Mouse (Mus musculus) CH12F3 (cell line): Measurements from ENCODE around the gene Hhat.

Source experiments
- in situ Hi-C: fragments of 300-500 bp; cut with MboI; formaldehyde crosslinking; loops from 2 replicates; pipeline ENCODE4 v1.14.3; 2020; ENCODE audit warnings: low sequenced_read_pairs

Hhat gene

GRCm38 (mm10) chr1:192582921-192583320, 188.1 kb downstream of the Hhat start:
- in situ Hi-C loops, result no loop called here

GRCm38 (mm10) chr1:192564691-192565090, 206.3 kb downstream of the Hhat start:
- in situ Hi-C loops, result no loop called here

GRCm38 (mm10) chr1:192559341-192559740, 211.7 kb downstream of the Hhat start:
- in situ Hi-C loops, result no loop called here

GRCm38 (mm10) chr1:192557978-192558594, 212.9 kb downstream of the Hhat start:
- in situ Hi-C loops, result no loop called here

GRCm38 (mm10) chr1:192555516-192555915, 215.5 kb downstream of the Hhat start:
- in situ Hi-C loops, result no loop called here

GRCm38 (mm10) chr1:192550561-192550960, 220.5 kb downstream of the Hhat start:
- in situ Hi-C loops, result no loop called here

GRCm38 (mm10) chr1:192546843-192547242, 224.2 kb downstream of the Hhat start:
- in situ Hi-C loops, result no loop called here

- in situ Hi-C loops, result no loop called here
Measured at GRCm38 (mm10) chr1:192544901-192545300, 226.1 kb downstream of the Hhat start.

GRCm38 (mm10) chr1:192544091-192544490, 226.9 kb downstream of the Hhat start:
- in situ Hi-C loops, result no loop called here

- in situ Hi-C loops, result no loop called here
Measured at GRCm38 (mm10) chr1:192543686-192544085, 227.3 kb downstream of the Hhat start.

GRCm38 (mm10) chr1:192542093-192542492, 228.9 kb downstream of the Hhat start:
- in situ Hi-C loops, result no loop called here

- in situ Hi-C loops, result no loop called here
Measured at GRCm38 (mm10) chr1:192537169-192537568, 233.9 kb downstream of the Hhat start.

- in situ Hi-C loops, result no loop called here
Measured at GRCm38 (mm10) chr1:192536440-192536839, 234.6 kb downstream of the Hhat start.

GRCm38 (mm10) chr1:192533016-192533415, 238.0 kb downstream of the Hhat start:
- in situ Hi-C loops, result no loop called here

GRCm38 (mm10) chr1:192532212-192532611, 238.8 kb downstream of the Hhat start:
- in situ Hi-C loops, result no loop called here

- in situ Hi-C loops, result no loop called here
Measured at GRCm38 (mm10) chr1:192531490-192532146, 239.4 kb downstream of the Hhat start.

- in situ Hi-C loops, result no loop called here
Measured at GRCm38 (mm10) chr1:192525711-192526350, 245.2 kb downstream of the Hhat start.

GRCm38 (mm10) chr1:192522376-192523178, 248.4 kb downstream of the Hhat start:
- in situ Hi-C loops, result no loop called here

GRCm38 (mm10) chr1:192520836-192521435, 250.1 kb downstream of the Hhat start:
- in situ Hi-C loops, result no loop called here

GRCm38 (mm10) chr1:192519713-192520112, 251.3 kb downstream of the Hhat start:
- in situ Hi-C loops, result no loop called here

GRCm38 (mm10) chr1:192515373-192515772, 255.7 kb downstream of the Hhat start:
- in situ Hi-C loops, result no loop called here
